Mouse (Mus musculus) left cerebral cortex, adult 2 months (tissue): ENCODE results near the gene Gzmn. TPM values are rescaled to one million over a fixed set of nuclear protein-coding genes. Genes with fewer than 3 reads are reported as not detected.
A peak's percentile ranks its signal among the peaks of the same experiment; 100 is the strongest.
"Not testable (repeated sequence)": the region's sequence is repeated elsewhere in the genome, so short reads cannot be mapped to it uniquely, and the experiment has no call there.

Source experiments
- DNase-seq, 2 experiments: peaks; one replicate each; pipeline ENCODE4 v3.0.0; 2021 to 2022; ENCODE audit warnings: low spot score in 2 of 2, mixed read lengths in 1 of 2; ENCODE audit errors: extremely low spot score in 1 of 2
- H3K27ac ChIP-seq: fragments of 200-600 bp; 2 replicates; pipeline ENCODE4 v1.8.1; 2022
- H3K4me3 ChIP-seq: fragments of 200-600 bp; 2 replicates; pipeline ENCODE4 v1.8.1; 2022
- CTCF ChIP-seq: fragments of 200-600 bp; IDR thresholded peaks from 2 replicates; pipeline ENCODE4 v1.8.1; 2022; ENCODE audit warnings: antibody characterized with exemption, mild to moderate bottlenecking, moderate library complexity
- intact Hi-C: fragments of 180-260 bp; cut with DNase I; formaldehyde crosslinking; loops from one replicate; pipeline ENCODE4 v1.15.1; 2025
- long read RNA-seq, 2 experiments: library from polyadenylated mRNA; stranded (forward); transcript quantifications; one replicate each; pipeline ENCODE4 v2.0.0; 2021; ENCODE audit warnings: borderline mapping rate in 2 of 2
- total RNA-seq, 2 experiments: library from RNA; stranded (reverse); gene quantifications; 2 replicates each; pipeline ENCODE4 v1.2.3; 2021

Gzmn gene
- not detected for total RNA-seq
- long read RNA-seq, experiment 1 = 0 reads
- long read RNA-seq, experiment 2 = 0 reads

GRCm38 (mm10) chr14:56174499-56174898 lies at the start of gene Gzmn:
Gzmn (minus strand) TSS chr14:56174599.
- Histone ChIP-seq H3K4me3 (no peak within 1 kb of the TSS), H3K27ac (no peak within 1 kb of the TSS)
- no peak for TF ChIP-seq CTCF
- no peak for DNase-seq
- intact Hi-C loops = no loop called here

- intact Hi-C loops = no loop called here
- no peak within 1 kb of the TSS for H3K4me3 ChIP-seq
- DNase-seq = no peak
- TF ChIP-seq CTCF = no peak
- H3K27ac ChIP-seq = no peak within 1 kb of the TSS
These were observed 36.9 kb upstream of the Gzmn start, which contains the start of gene Gzmf for GRCm38 (mm10) chr14:56211317-56211716. Gzmf (minus strand) TSS chr14:56211417.

GRCm38 (mm10) chr14:56205613-56206012 lies 31.2 kb upstream of the Gzmn start:
- Histone ChIP-seq H3K4me3 (no peak overlapping the region), H3K27ac (no peak overlapping the region)
- DNase-seq = no peak
- no peak for TF ChIP-seq CTCF
- intact Hi-C loops = loop anchor here (5.0 kb wide), 2 partner anchors 97 to 192 kb away; no protein-coding TSS in a partner anchor

- H3K4me3 ChIP-seq, H3K27ac ChIP-seq, DNase-seq: not testable (repeated sequence)
- peak; percentile 49 for TF ChIP-seq CTCF
- intact Hi-C loops = loop anchor here (5.0 kb wide), 2 partner anchors 97 to 192 kb away; no protein-coding TSS in a partner anchor
These were observed 30.6 kb upstream of the Gzmn start for GRCm38 (mm10) chr14:56205021-56205420.

GRCm38 (mm10) chr14:56203975-56204374 lies 29.6 kb upstream of the Gzmn start:
- peak; percentile 93 for TF ChIP-seq CTCF
- H3K4me3 ChIP-seq = no peak overlapping the region
- no peak overlapping the region for H3K27ac ChIP-seq
- peak; percentile 45 to 72 for DNase-seq
- intact Hi-C loops = no loop called here

GRCm38 (mm10) chr14:56186946-56187345 lies 12.5 kb upstream of the Gzmn start:
- H3K4me3 ChIP-seq = no peak overlapping the region
- DNase-seq = no peak
- no peak overlapping the region for H3K27ac ChIP-seq
- intact Hi-C loops = no loop called here
- TF ChIP-seq CTCF = peak; percentile 10

- intact Hi-C loops = no loop called here
- no peak overlapping the region for H3K27ac ChIP-seq
- no peak for TF ChIP-seq CTCF
- H3K4me3 ChIP-seq = no peak overlapping the region
- no peak for DNase-seq
These were observed 12.1 kb upstream of the Gzmn start for GRCm38 (mm10) chr14:56186521-56186920.

- H3K27ac ChIP-seq, H3K4me3 ChIP-seq, intact Hi-C loops: not testable (repeated sequence)
- DNase-seq = peak in 1 of 2 experiments; percentile 25
- TF ChIP-seq CTCF = peak; percentile 55
These were observed 3.3 kb upstream of the Gzmn start for GRCm38 (mm10) chr14:56177651-56178050.

GRCm38 (mm10) chr14:56173396-56173795 lies 1.0 kb downstream of the Gzmn start:
- Histone ChIP-seq H3K4me3 (no peak overlapping the region), H3K27ac (no peak overlapping the region)
- intact Hi-C loops = no loop called here
- TF ChIP-seq CTCF = no peak
- DNase-seq = no peak

GRCm38 (mm10) chr14:56172744-56173143 lies 1.7 kb downstream of the Gzmn start:
- no peak for DNase-seq

GRCm38 (mm10) chr14:56168009-56168408 lies 6.4 kb downstream of the Gzmn start:
- intact Hi-C loops = no loop called here
- peak in 1 of 2 experiments; percentile 27 for DNase-seq
- Histone ChIP-seq H3K4me3 (no peak overlapping the region), H3K27ac (no peak overlapping the region)
- TF ChIP-seq CTCF = no peak

More at GRCm38 (mm10) chr14:56172744-56173143, 1.7 kb downstream of the Gzmn start:
- no peak; the same call in 1 of the 2 replicates for TF ChIP-seq CTCF
- intact Hi-C loops = no loop called here
- Histone ChIP-seq H3K27ac (no peak overlapping the region), H3K4me3 (no peak overlapping the region)

- no peak for DNase-seq
- Histone ChIP-seq H3K4me3 (no peak overlapping the region), H3K27ac (no peak overlapping the region)
- intact Hi-C loops = no loop called here
- TF ChIP-seq CTCF = no peak
These were observed 12.3 kb downstream of the Gzmn start for GRCm38 (mm10) chr14:56162109-56162508.

GRCm38 (mm10) chr14:56159479-56159878 lies 14.9 kb downstream of the Gzmn start, which contains the start of gene Gzmg:
Gzmg (minus strand) TSS chr14:56159579.
- H3K27ac ChIP-seq, intact Hi-C loops, H3K4me3 ChIP-seq, DNase-seq: not testable (repeated sequence)
